Mouse (Mus musculus) forebrain, postnatal 0 days (tissue): ENCODE measurements at regions not wholly inside any gene's neighbourhood (a gene's known extent, or its start where the extent isn't known, plus 50 kb on each side); places are given as distances from the start of the nearest gene placed in this dataset.

ENCODE experiments used
- ATAC-seq: fragments of 200-750 bp; cut with Nextera tagmentation; 2 replicates; pipeline ENCODE4 v1.8.0; 2017; ENCODE audit warnings: mild to moderate bottlenecking, moderate library complexity
- DNase-seq: peaks from one replicate; pipeline ENCODE4 v3.0.0-alpha.2; 2015
- H3K27ac ChIP-seq: fragments of 300-500 bp; sonication (generic); 2 replicates; pipeline ENCODE4 v1.5.1; 2014; ENCODE audit warnings: low read depth, mild to moderate bottlenecking, antibody characterized with exemption, low read length, moderate library complexity, mixed read lengths
- H3K27me3 ChIP-seq: fragments of 300-500 bp; sonication (generic); 2 replicates; pipeline ENCODE4 v1.6.1; 2014; ENCODE audit warnings: mild to moderate bottlenecking, low read length, mixed read lengths; ENCODE audit not compliant: insufficient read depth
- H3K36me3 ChIP-seq: fragments of 300-500 bp; sonication (generic); 2 replicates; pipeline ENCODE4 v1.6.1; 2014; ENCODE audit warnings: mild to moderate bottlenecking, moderate library complexity; ENCODE audit not compliant: insufficient read depth
- H3K4me1 ChIP-seq: fragments of 300-500 bp; sonication (generic); 2 replicates; pipeline ENCODE4 v1.6.1; 2014; ENCODE audit warnings: antibody characterized with exemption; ENCODE audit not compliant: insufficient read depth
- H3K4me2 ChIP-seq: fragments of 300-500 bp; sonication (generic); 2 replicates; pipeline ENCODE4 v1.6.1; 2014; ENCODE audit warnings: low read depth, mild to moderate bottlenecking, moderate library complexity
- H3K4me3 ChIP-seq: fragments of 300-500 bp; sonication (generic); 2 replicates; pipeline ENCODE4 v1.5.1; 2014; ENCODE audit warnings: low read depth, low read length, mixed read lengths
- H3K9ac ChIP-seq: fragments of 300-500 bp; sonication (generic); 2 replicates; pipeline ENCODE4 v1.6.1; 2014; ENCODE audit warnings: mild to moderate bottlenecking
- H3K9me3 ChIP-seq: fragments of 300-500 bp; sonication (generic); 2 replicates; pipeline ENCODE4 v1.6.1; 2016; ENCODE audit warnings: low read length
- CTCF ChIP-seq: sonication (generic); IDR thresholded peaks from 2 replicates; pipeline ENCODE4 v1.5.1; 2016; ENCODE audit warnings: antibody characterized with exemption, control low read depth, low read depth
- WGBS: fragments of 180-500 bp; shearing (Covaris S2); extraction: QIAGEN DNeasy Blood & Tissue Kit; methylation state at CpG from one replicate; pipeline ENCODE4 v1.1.7; 2014; 5-methylcytosine and 5-hydroxymethylcytosine counted together

GRCm38 (mm10) chr15:13391331-13391730 lies 217.9 kb upstream of the Cdh6 start:
- ATAC-seq, result no peak
- 77% methylated on average over 4 of the region's 4 CpGs for WGBS
- no peak for TF ChIP-seq CTCF

DNA sequence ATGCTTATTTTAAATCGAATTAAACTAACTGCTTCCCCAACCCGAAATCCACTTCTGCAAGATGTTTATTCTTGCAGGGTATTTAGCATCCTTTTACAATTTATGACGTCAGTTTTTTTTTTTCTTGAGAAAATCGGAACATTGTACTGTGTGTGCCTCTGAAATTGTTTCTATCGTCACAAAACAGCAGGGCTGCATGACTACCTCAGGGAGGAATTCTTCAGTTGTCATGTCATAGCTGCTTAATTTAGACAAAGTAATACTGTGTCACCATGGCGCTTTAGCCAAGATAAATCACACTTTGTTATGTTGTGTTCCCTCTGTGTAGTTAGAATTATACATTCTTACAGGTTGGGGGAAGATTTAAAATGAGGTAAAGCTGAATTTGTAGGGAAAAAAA lies 211.3 kb upstream of the Cdh6 start:
- no peaks in the 10 kb centered on the region for H3K4me1 ChIP-seq
- WGBS, result 15% methylated on average over 6 of the region's 6 CpGs
- no peak for ATAC-seq
- H3K4me2 ChIP-seq, result no peak overlapping the region
- no peaks in the 10 kb centered on the region for H3K27me3 ChIP-seq
- H3K4me3 ChIP-seq, result no peak overlapping the region
- no peak overlapping the region for H3K9ac ChIP-seq
- no peaks in the 10 kb centered on the region for H3K36me3 ChIP-seq
- no peak for DNase-seq
- no peaks in the 10 kb centered on the region for H3K9me3 ChIP-seq
- no peak overlapping the region for H3K27ac ChIP-seq
- TF ChIP-seq CTCF, result no peak

More at GRCm38 (mm10) chr15:13391331-13391730, 217.9 kb upstream of the Cdh6 start:
- Histone ChIP-seq H3K27ac (no peak overlapping the region), H3K36me3 (no peaks in the 10 kb centered on the region), H3K4me1 (no peaks in the 10 kb centered on the region; the same call in none of the 2 replicates), H3K4me2 (no peak overlapping the region), H3K9me3 (no peaks in the 10 kb centered on the region), H3K9ac (no peak overlapping the region), H3K27me3 (no peaks in the 10 kb centered on the region), H3K4me3 (no peak overlapping the region)
- no peak for DNase-seq

- TF ChIP-seq CTCF, result no peak
- ATAC-seq, result no peak
- Histone ChIP-seq H3K4me1 (no peaks in the 10 kb centered on the region), H3K9ac (no peak overlapping the region), H3K36me3 (no peaks in the 10 kb centered on the region), H3K4me3 (no peak overlapping the region), H3K9me3 (no peaks in the 10 kb centered on the region), H3K27me3 (no peaks in the 10 kb centered on the region), H3K4me2 (no peak overlapping the region), H3K27ac (no peak overlapping the region)
- WGBS, result 82% methylated on average over 3 of the region's 3 CpGs
- DNase-seq, result no peak
Measured at GRCm38 (mm10) chr15:13375590-13375989, 202.1 kb upstream of the Cdh6 start.

DNA sequence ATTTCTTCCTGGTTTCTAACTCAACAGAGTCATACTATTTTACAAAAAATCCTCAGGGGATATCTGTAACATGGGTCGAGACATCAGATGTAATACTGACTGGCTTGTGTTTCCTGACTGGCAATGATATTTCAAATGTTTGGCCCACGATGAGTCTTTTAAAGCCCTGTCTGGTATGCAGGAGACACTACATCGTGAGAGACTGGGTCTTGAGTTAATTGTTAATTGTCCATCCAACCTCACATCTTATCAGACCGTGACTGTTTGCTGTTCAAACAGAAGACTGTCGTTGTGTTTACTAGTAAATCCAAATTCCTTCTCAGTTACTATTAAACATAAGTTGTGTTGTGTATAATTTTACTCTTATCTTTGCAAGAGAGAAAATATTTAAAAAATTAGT lies 195.3 kb upstream of the Cdh6 start:
- Histone ChIP-seq H3K4me2 (no peak overlapping the region), H3K4me1 (no peaks in the 10 kb centered on the region), H3K36me3 (no peaks in the 10 kb centered on the region), H3K9me3 (no peaks in the 10 kb centered on the region), H3K9ac (no peak overlapping the region), H3K4me3 (no peak overlapping the region), H3K27ac (no peak overlapping the region), H3K27me3 (no peaks in the 10 kb centered on the region)
- ATAC-seq (no peak), DNase-seq (no peak)
- WGBS, result 82% methylated on average over 5 of the region's 5 CpGs
- TF ChIP-seq CTCF, result no peak

DNA sequence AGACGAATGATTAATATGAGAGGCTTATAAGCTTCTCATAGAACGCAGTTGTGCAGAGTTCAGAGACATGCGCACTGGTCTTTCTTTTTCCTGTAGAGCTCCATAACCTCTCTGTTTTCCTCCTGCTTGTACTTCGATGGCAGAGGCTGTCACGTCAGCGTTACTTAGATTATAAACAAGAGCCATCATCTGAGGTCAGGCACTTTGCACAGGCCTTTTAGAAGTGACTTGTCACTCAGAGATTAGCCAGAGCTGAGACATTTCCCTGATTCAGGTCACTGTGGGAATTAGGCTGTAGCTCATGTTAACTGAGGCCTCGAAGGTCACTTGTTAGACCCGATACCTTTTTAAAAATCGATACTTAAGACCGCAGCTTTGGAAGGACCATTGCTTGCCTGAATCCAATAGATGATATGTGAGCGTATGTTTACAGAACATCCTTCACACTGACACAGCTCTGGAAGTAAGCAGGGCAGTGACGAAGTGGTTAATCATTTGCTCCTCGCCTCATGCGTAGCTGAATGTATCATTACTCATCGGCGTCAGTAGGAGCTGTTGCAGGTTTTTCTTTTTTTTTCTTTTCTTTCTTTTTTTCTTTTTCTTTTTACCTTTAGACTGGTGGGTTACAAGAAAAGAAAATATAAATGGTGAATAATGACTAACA lies 193.9 kb upstream of the Cdh6 start:
- Histone ChIP-seq H3K36me3 (no peaks in the 10 kb centered on the region), H3K27me3 (no peaks in the 10 kb centered on the region), H3K4me3 (no peak overlapping the region), H3K9me3 (no peaks in the 10 kb centered on the region), H3K27ac (no peak overlapping the region), H3K4me2 (no peak overlapping the region), H3K9ac (no peak overlapping the region), H3K4me1 (no peaks in the 10 kb centered on the region)
- DNase-seq (no peak), ATAC-seq (no peak)
- TF ChIP-seq CTCF, result no peak
- WGBS, result 90% methylated on average over 16 of the region's 16 CpGs

GRCm38 (mm10) chr15:13366606-13367005 lies 193.1 kb upstream of the Cdh6 start:
- DNase-seq, result no peak
- Histone ChIP-seq H3K4me2 (no peak overlapping the region), H3K36me3 (no peaks in the 10 kb centered on the region), H3K4me3 (no peak overlapping the region), H3K27me3 (no peaks in the 10 kb centered on the region), H3K9me3 (no peaks in the 10 kb centered on the region), H3K4me1 (no peaks in the 10 kb centered on the region), H3K27ac (no peak overlapping the region), H3K9ac (no peak overlapping the region)
- no peak for TF ChIP-seq CTCF
- WGBS, result 85% methylated on average over 4 of the region's 4 CpGs
- ATAC-seq, result no peak

GRCm38 (mm10) chr15:13360741-13361140 lies 187.3 kb upstream of the Cdh6 start:
- H3K9ac ChIP-seq, result no peak overlapping the region
- no peak for TF ChIP-seq CTCF
- DNase-seq (no peak), ATAC-seq (no peak)
- no peaks in the 10 kb centered on the region for H3K27me3 ChIP-seq
- no peaks in the 10 kb centered on the region for H3K9me3 ChIP-seq
- H3K4me3 ChIP-seq, result no peak overlapping the region
- H3K36me3 ChIP-seq, result no peaks in the 10 kb centered on the region
- H3K4me1 ChIP-seq, result no peaks in the 10 kb centered on the region
- H3K4me2 ChIP-seq, result no peak overlapping the region
- WGBS, result 44% methylated on average over 2 of the region's 2 CpGs
- no peak overlapping the region for H3K27ac ChIP-seq
